Mouse (Mus musculus) cerebellum, adult 2 months (tissue): ENCODE data around the gene Ldlrap1. TPM values are rescaled to one million over a fixed set of nuclear protein-coding genes. Genes with fewer than 3 reads are reported as not detected.

Experiments used
- DNase-seq, 2 experiments: peaks; one replicate each; pipeline ENCODE4 v3.0.0; 2021
- H3K27ac ChIP-seq: fragments of 200-500 bp; 2 replicates; pipeline ENCODE4 v1.5.1; 2012; ENCODE audit warnings: low read length, control low read depth, inconsistent platforms; ENCODE audit not compliant: insufficient read depth
- H3K27me3 ChIP-seq: fragments of 200-500 bp; 2 replicates; pipeline ENCODE4 v1.6.1; 2012; ENCODE audit warnings: inconsistent platforms, mild to moderate bottlenecking, low read length, moderate library complexity; ENCODE audit not compliant: control insufficient read depth, insufficient read depth
- H3K4me1 ChIP-seq: fragments of 200-500 bp; 2 replicates; pipeline ENCODE4 v1.6.1; 2011; ENCODE audit warnings: low read length; ENCODE audit not compliant: control insufficient read depth, insufficient read depth
- H3K4me3 ChIP-seq: fragments of 200-500 bp; replicated peaks from 2 replicates; pipeline ENCODE3; 2011; ENCODE audit warnings: mild to moderate bottlenecking, low read depth, low read length, control low read depth; ENCODE audit not compliant: insufficient read depth
- CTCF ChIP-seq: fragments of 200-500 bp; IDR thresholded peaks from 2 replicates; pipeline ENCODE4 v1.5.1; 2011; ENCODE audit warnings: low read depth, mild to moderate bottlenecking, control low read depth, low read length, moderate library complexity, borderline replicate concordance; ENCODE audit not compliant: insufficient read depth
- POLR2A ChIP-seq: fragments of 200-500 bp; IDR thresholded peaks from 2 replicates; pipeline ENCODE4 v1.6.1; 2011; ENCODE audit warnings: low read length, control low read depth, borderline replicate concordance; ENCODE audit not compliant: insufficient read depth
- WGBS: fragments of 180-500 bp; shearing (Covaris S2); methylation state at CpG from one replicate; pipeline ENCODE4 v1.1.7; 2018; 5-methylcytosine and 5-hydroxymethylcytosine counted together
- polyA plus RNA-seq: library from polyadenylated mRNA; depleted of rRNA; stranded (reverse); fragments of >200 nt; gene quantifications from 2 replicates; pipeline ENCODE4 v1.2.3, GENCODE M21; 2012

Ldlrap1 gene
- polyA plus RNA-seq, 1 experiment = 16.0 TPM

- peaks cover 5% of the 10 kb centered on the region; the same call in 1 of the 2 replicates for H3K4me1 ChIP-seq
- no peak for DNase-seq
- TF ChIP-seq POLR2A (no peak), CTCF (no peak)
- no peaks in the 10 kb centered on the region for H3K27me3 ChIP-seq
- H3K27ac ChIP-seq = no peak overlapping the region
- WGBS = 59% methylated on average over 17 of the region's 17 CpGs
- H3K4me3 ChIP-seq = no peak overlapping the region
These were observed 14.1 kb downstream of the Ldlrap1 start for GRCm38 (mm10) chr4:134753516-134754261.

DNA sequence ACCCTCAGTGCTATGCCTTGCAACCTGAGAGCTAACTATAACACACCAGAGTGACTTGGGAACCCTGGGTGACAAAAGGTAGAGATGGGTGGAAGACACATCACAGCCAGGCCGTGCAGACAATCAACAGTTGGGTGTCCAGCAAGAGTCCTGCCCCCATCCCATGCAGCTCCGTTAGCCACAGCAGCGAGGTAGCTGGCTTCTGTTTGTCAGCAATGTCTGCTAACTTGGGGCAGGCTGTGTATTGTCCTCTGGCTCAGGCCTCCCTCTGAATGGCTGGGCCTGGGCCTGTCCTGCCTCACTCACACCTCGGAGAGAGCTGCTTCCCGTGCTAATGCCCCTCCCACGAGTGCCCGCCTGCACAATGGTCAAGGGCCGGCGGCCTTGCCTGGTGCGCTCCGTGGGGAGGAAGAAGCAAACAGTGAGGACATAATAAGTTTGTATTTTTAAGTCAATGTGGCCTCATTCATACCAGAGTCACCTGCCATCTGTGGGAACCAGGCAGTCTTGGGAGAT lies 14.9 kb downstream of the Ldlrap1 start:
- Histone ChIP-seq H3K27me3 (no peaks in the 10 kb centered on the region), H3K27ac (no peak overlapping the region), H3K4me1 (peaks cover 5% of the 10 kb centered on the region; the same call in 1 of the 2 replicates), H3K4me3 (no peak overlapping the region)
- no peak for DNase-seq
- WGBS = 52% methylated on average over 11 of the region's 11 CpGs
- TF ChIP-seq POLR2A (no peak), CTCF (no peak)

- WGBS = 91% methylated on average over 18 of the region's 18 CpGs
- Histone ChIP-seq H3K4me3 (no peak overlapping the region), H3K27me3 (no peaks in the 10 kb centered on the region), H3K27ac (no peak overlapping the region), H3K4me1 (peaks cover 10% of the 10 kb centered on the region)
- no peak for DNase-seq
- TF ChIP-seq POLR2A = no peak
- TF ChIP-seq CTCF = no peak
These were observed 16.0 kb downstream of the Ldlrap1 start for GRCm38 (mm10) chr4:134751682-134752380.

GRCm38 (mm10) chr4:134750825-134751224 lies 17.0 kb downstream of the Ldlrap1 start:
- H3K27ac ChIP-seq = no peak overlapping the region
- H3K4me3 ChIP-seq = no peak overlapping the region
- TF ChIP-seq POLR2A (no peak), CTCF (no peak)
- DNase-seq = no peak
- peaks cover 15% of the 10 kb centered on the region for H3K4me1 ChIP-seq
- 79% methylated on average over 6 of the region's 6 CpGs for WGBS
- H3K27me3 ChIP-seq = no peaks in the 10 kb centered on the region

DNA sequence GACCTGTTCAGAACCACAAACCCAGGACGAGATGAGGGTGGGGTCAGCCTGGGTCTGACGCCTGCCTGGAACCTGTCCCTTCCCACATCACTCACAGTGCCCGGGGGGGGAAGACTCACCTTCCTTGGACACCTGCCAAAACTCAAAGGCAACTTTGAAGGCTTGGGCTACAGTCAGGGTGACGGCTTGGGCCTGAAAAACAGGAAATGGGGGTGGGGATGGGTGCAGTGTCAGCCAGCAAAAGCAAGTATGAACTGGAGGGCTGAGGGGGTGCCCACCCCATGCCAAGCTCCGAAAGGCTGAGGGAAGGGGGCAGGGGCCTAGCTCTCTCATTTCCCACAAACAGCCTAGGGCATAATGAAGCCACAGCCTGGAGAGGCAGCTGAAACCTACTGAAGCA lies 17.6 kb downstream of the Ldlrap1 start:
- WGBS = 74% methylated on average over 5 of the region's 5 CpGs
- TF ChIP-seq CTCF (no peak), POLR2A (no peak)
- Histone ChIP-seq H3K27ac (no peak overlapping the region), H3K27me3 (no peaks in the 10 kb centered on the region), H3K4me1 (peaks cover 20% of the 10 kb centered on the region), H3K4me3 (no peak overlapping the region)
- no peak for DNase-seq

DNA sequence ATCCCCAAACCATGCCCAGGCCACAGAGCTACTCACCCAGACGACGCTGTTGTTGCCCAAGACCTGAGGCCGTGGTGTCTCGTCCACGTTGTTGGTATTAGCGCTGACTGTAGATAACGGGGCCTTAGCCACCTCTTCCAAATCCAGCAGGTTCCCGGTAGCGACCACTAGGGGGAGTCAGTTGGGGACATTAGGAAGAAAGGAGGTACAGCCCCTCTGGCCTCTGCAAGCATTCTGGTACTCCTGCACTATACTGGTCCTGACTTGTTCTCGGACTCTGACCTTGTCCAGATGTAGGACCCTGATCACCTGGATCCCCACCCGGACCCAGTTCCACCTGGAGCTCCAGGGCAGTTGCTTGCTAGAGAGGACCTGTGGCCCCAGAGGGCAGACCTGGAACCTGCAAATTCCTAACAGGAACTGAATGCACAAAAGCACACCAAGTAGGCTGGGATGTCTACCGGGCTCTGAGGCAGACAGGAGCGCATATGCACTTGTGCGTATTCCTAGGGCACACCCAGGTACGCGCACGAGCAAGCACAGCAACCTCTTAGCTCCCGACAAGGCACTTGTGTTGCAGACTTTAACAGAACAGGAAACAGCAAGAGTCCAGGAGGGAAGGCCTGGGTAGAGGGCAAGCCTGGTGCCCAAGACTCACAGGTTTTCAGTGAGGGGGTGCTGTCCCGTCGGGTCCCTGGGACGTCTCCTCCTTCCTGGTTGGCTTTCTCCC lies 18.4 kb downstream of the Ldlrap1 start:
- H3K4me1 ChIP-seq = peaks cover 26% of the 10 kb centered on the region
- no peaks in the 10 kb centered on the region for H3K27me3 ChIP-seq
- 74% methylated on average over 21 of the region's 21 CpGs for WGBS
- no peak for DNase-seq
- no peak overlapping the region for H3K4me3 ChIP-seq
- no peak overlapping the region for H3K27ac ChIP-seq
- TF ChIP-seq POLR2A = no peak
- peak; percentile 65; the same call in 1 of the 2 replicates for TF ChIP-seq CTCF

DNA sequence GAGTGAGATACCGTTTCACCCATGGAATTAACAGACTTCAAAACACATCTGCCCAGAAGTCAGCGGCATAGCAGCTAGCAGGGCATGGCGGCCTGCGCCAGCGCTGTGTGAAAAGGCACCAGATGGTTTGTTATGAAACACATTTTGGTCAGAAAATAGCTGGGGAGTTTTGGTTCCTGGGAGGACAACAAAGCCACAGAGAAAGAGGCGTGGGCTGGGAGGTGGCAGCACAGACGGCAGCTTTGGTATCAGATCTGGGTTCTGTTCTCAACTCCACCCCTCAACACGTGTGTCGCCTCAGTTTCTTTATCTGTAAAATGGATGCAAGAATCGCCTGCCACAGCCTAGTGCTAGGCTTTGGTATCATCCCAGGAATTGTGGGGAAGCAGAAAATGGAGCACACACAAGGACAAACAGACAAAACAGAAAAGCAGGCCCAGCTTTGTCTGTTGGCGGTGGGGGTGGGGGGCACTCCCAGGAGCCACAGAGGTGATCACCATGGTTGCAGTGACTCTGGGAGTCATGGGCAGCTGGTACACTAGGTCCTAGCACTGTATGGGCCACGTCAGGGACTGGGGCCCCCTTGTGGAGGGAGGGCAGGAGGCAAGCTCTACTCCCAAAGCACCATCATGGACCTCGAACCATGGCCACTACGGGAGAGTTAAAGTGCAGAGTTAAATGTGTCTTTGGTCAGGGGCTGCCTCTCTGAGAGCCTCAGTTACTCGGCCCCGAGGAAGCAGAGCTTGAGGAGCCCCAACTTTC lies 21.7 kb downstream of the Ldlrap1 start:
- Histone ChIP-seq H3K4me1 (peaks cover 29% of the 10 kb centered on the region), H3K27me3 (no peaks in the 10 kb centered on the region), H3K4me3 (no peak overlapping the region), H3K27ac (peak overlapping the region; percentile 26; the same call in 1 of the 2 replicates)
- TF ChIP-seq POLR2A = no peak
- TF ChIP-seq CTCF = peak; percentile 50; the same call in 1 of the 2 replicates
- 44% methylated on average over 16 of the region's 16 CpGs for WGBS
- peak; percentile 53 to 67 for DNase-seq
